Mouse (Mus musculus) yolk sac, embryonic 10.5 days (tissue): ENCODE data around the gene 6820408C15Rik.

ENCODE experiments used
- DNase-seq: peaks from one replicate; pipeline ENCODE4 v3.0.0-alpha.2; 2017; ENCODE audit warnings: low spot score

Gene 6820408C15Rik

DNA sequence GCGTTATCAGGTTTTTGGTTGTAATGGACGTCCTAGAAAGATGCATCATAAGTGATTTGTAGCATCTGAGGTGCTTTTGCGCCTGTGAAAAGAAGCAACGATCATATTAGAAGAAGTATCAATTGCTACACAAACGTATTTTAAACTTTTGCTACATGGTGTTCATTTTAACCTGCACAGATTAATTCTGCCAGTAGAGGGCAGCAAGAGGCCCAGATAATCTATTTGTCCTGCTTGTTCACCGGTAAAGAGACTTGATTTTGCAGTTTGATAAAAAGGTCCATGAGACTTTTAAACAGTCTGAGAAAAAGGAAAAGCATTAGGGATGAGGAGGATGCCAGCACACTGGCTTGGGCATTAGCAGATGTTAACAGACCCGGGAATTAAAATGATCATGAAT, 55.6 kb downstream of the 6820408C15Rik start:
- DNase-seq: peak; percentile 7

DNA sequence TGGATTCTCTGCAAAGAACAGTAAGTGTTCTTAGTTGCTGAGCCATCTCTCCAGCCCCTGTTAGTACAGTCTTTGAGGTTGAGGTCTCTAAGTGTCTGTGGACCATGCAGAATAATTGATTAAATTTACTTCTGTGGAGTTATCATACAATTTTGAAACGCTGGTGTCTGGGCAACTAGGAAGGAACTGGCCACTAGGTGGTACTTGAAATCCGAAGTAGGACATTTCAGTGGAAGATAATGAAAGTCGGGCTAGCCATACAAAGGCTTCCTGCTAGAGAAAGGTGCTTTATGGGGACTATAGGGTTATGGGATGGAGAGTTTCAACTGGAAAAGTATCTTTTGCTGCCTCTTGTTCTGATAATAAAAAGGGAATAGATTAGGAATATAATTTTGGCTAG, 57.0 kb downstream of the 6820408C15Rik start:
- no peak for DNase-seq

DNA sequence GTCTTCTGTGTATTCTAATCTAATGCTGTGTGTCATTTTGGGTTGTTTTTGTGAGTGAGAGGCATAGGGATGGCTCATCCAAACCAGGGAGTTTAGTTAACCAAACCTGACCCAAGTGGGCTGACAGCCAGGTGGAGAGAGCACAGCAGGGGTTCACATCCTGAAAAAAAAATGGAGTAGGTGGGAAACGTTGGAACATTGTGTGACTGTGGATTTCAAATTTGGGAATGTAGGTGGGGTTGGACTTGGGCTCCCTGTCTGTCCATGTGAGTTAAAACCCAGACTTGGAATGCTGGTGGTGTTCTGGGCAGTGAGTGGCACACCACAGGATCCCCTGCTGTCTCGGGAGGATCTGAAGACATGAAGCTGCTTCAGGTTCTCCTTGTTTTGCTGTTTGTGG, 61.4 kb downstream of the 6820408C15Rik start, which contains the start of gene Defb20:
Gene Defb20 (plus strand): TSS at position 301 of the 400 bp plus-strand sequence.
- DNase-seq: no peak

DNA sequence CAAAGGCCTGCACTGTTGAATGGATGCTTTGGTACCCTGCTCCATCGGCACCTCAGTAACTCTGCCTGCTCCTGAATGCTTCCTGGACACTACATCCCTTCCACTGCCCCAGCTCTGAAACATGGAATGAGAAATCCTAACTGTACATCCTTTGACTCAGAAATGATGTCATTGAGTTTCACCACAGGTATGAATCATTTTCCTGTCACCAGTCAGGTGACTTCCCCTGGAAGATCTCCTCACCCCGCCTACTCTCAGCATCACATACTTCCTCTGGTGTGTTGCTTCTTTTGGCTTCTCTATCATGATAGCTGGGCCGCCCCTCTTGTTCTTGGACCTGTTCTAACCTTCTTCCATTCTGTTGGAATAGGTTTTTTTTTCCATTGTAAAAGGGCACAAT, 65.5 kb downstream of the 6820408C15Rik start:
- DNase-seq: no peak

DNA sequence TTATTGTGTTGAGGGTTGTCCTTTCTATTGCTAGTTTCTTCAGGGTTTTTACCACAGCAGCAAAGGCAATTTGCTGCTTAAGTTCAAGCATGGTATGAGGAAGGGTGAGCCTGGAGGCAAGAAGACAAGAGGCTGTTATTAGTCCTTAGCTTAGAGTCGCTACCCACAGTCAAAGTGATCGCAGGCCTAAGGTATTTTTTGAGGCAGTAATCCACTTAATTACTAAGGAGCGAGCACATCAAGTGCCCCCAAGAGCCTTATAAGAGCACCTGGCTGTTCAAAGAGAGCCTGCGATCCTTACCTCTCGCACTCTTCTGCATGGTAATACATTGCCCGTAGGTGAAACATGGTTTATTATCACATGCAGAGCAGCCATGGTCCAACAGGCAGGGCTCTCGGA, 66.3 kb downstream of the 6820408C15Rik start:
- DNase-seq: no peak

DNA sequence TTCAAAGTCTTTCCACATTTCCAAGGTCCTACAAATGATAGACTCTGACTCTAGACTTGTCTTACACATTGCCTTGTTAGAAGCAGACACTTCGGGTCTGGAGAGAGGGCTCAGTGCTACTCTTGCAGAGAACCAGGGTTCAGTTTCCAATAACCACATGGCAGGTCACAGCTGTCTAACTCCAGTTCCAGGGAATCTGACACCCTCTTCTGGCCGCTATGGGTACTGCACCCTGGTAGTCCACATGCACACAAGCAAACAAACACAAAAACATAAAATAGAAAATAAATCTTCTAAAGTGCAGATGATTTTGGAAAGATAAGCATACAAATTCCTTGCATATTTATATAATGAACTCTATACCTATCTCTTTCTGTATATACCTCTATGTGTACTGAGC, 71.6 kb downstream of the 6820408C15Rik start:
- DNase-seq: no peak

DNA sequence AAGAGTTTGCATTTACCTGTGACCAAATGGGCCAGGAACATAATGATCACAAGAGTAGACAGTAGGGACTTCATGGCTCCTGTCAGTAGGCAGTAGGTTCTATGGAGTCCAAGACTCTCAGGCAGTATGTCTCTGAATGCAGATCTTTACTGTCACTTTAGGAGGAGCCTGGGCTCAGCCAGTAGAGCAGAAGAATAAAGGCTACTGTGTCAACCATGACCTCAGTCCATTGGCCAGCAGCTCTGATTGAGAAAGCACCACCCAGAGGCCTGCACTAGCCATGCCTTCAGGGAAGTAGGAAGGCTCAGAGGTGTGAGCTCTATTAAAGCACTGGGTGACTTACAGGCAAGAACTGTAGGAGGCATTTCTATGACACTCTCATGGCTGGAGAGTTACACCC, 74.7 kb downstream of the 6820408C15Rik start, which contains the start of gene Defb22:
Gene Defb22 (minus strand): TSS at position 101 of the 400 bp plus-strand sequence.
- DNase-seq: no peak

DNA sequence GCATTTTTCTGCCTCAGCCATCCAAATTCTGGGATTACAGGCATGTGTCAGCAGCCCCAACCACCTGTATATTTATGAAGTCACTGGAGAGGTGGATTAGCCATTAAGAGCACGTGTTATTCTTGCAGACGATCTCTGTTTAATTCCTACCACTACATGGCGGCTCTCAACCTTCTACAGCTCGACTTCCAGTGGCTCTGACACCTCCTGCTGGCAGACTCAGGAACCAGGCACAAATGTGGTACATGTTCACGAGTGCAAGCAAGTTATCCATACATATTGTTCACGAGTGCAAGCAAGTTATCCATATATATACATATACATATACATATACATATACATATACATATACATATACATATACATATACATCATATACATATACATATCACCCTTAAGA, 77.8 kb downstream of the 6820408C15Rik start:
- no peak for DNase-seq
